Mouse (Mus musculus): ENCODE measurements around the gene Snx29. TPM values are rescaled to one million over a fixed set of nuclear protein-coding genes. Genes with fewer than 3 reads are reported as not detected.
A peak's percentile ranks its signal among the peaks of the same experiment; 100 is the strongest.

The Snx29 gene
- polyA plus RNA-seq, 1 experiment = 9.1 TPM

DNA sequence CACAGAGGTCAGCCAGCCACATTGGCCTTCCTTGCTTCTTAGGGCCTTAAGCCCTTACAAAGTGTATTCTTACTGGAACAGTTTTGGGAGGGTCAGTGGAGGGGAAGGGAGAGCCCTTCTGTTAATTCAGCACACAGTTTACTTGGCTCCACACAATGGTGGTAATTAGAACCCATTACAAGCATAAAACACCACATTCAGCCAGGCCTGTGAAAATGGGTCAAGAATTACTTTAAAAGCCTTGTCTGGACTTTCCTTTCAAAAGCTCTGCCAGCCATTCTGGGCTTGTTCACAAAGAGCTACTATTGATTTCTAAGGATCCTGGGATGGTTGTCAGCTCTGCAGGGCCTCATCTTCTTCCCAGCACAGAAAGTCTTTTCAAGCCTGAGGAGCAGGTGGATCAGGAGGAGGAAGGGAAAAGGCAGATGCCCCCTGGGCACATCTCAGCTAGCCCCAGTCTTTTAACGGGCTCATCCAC lies 303.3 kb downstream of the Snx29 start:
- peak in 1 of 2 experiments; percentile 51 for DNase-seq (ENCODE audit: extremely low spot score in 1 of 2, low spot score in 1 of 2)

DNA sequence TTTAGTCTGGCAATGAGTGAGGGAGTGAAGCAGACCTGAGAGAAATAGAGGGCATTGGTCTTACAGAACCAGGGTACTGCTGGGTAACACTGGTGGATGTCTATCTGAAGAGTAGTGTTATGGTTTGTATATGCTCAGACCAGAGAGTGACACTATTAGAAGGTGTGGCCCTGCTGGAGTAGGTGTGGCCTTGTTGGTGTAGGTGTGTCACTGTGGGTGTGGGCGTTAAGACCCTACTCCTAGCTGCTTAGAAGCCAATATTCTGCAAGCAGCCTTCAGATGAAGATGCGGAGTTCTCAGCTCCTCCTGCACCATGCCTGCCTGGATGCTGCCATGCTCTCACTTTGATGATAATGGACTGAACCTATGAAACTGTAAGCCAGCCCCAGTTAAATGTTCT lies 303.9 kb downstream of the Snx29 start:
- no peak for DNase-seq (ENCODE audit: extremely low spot score in 1 of 2, low spot score in 1 of 2)

DNA sequence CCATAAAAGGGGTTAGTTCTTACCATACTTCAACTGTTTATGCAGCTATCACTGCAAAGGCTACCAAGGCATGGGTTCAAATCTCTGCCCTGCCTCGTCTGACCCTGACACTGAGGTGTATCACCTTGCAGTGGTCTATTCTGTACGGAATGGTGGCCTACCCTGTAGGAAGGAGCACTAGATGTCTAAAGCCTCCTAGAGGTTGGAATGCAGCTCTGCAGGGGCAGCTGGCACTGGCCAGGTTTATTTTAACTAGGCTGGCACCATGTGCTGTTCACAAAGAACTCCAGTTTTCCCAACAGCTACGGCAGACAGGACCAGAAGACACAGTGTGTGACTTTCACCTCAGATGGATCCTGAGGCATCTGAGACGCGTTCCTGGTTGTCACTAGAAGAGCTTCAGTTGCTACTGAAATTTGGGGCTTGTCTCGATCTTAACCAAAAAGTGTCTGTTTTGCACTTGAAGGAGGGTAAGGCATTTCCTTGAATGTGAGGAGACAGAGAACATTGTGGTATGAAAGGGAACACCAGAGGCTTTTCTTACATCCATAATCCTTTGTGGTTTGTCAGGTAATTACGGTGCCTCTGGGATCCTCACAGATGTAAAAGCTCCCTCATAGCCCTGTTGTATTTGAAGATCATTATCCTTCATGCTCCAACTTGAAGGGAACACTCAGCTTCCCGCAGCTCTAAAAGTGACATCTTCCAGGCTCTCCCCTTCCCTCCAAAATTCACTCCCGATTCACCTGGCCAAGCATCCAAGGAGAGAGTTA lies 305.3 kb downstream of the Snx29 start:
- DNase-seq (ENCODE audit: extremely low spot score in 1 of 2, low spot score in 1 of 2) = no peak

DNA sequence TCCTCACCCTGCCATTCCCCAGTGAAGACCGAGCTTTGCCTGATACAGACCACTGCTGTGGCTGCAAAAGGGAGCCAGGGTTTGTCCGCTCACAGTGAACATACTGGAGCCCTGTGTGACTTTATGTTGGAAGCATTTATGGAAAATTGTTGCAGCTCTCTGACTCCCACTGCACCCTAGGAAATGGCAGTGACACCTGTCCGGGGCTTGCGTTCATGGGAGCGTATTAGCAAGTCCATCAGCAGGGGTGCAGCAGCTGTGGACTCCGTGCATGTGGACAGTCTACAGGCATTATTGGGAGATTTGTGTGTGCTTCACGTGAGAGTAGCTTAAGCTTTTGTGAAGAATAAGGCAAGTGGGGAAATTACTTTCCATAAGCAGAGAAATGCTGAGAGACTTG lies 307.0 kb downstream of the Snx29 start:
- no peak for DNase-seq (ENCODE audit: extremely low spot score in 1 of 2, low spot score in 1 of 2)

DNA sequence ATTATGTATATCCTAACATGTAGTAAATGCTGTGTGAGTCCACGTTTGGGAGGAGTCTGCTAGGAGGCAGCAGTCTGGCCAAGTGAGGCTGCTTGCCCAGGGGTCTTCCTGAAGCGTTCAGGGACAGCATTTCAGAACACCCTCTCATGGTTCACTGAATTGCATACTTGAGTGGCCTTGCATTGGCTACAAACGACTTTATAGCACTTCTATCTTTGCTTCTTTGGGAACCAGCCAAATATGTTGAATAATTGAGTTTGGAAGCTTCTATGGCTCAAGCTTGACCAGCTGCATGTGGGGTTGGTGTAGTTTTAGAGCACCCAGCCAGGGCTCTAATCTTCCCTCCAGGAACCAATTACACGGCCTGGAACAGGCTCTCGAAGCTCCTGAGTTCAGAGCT lies 307.8 kb downstream of the Snx29 start:
- no peak for DNase-seq (ENCODE audit: extremely low spot score in 1 of 2, low spot score in 1 of 2)

DNA sequence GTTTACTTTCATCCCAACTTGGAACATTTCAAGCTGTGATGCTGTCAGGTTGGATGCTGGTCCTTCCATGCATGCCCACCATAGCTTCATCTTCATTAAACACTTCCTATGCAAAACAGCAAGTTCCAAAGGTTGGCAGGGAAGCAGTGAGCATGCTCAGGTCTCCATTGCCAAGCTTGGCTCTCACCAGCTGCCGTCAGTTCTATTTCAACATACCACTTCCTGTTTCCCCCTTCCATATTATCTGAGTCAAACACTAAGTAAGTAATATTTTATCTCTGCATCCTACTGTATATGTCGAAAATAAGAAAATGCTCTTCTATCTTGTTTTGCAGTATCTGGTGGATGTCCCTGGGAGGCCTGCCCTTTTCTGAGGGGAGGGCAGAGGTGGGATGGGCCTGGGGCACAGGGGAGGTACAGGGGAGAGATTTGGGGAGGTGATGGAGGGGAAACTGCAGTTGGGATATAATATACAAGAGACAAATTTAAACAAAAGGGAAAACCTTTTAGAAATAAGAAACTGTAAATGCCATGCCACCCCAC lies 309.6 kb downstream of the Snx29 start:
- no peak for DNase-seq (ENCODE audit: extremely low spot score in 1 of 2, low spot score in 1 of 2)

DNA sequence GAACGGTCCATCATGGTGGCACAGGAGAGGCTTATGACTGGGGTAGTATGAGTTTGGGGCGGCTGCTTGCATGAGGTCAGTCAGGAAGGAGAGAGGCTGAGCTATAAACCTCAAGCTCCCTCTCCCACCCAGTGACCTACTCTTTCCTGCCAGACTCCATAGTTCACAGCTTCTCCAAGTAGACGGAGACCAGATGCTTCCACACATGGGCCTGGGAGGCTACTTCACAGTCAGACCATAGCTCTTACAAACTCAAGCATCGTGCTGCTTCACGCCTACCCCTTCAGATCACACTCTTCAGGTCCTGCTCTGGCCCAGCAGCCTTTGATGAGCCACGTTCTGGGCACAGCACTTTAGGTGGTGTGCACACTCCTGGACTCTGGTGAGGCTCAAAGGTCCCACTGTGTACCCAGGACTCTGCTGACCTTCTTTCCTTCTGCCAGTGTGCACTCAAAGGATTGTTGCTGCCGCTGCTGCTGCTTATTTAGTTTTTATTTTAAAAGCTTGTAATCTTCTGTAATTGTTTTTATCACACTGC lies 313.6 kb downstream of the Snx29 start:
- no peak for DNase-seq (ENCODE audit: extremely low spot score in 1 of 2, low spot score in 1 of 2)

DNA sequence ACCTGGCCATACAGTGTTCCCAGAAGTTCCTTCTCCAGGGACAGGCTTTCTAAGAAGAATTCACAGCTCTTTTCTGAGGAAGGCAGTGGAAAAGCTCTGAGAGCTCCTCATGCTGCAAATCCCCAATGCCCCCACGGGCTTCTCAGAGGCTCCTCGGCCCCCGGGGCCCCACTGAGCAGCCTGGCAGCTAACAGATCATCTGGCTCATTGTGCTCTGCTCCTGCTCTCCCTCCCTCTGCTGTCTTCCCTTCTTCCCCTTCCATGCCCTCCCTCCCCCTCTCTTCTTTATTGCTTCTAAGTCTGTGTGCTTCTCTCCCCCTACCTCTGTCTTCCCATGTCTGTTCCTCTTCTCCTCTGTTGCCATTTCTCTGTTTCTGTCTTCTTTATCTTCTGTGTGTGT lies 314.2 kb downstream of the Snx29 start:
- no peak for DNase-seq (ENCODE audit: extremely low spot score in 1 of 2, low spot score in 1 of 2)

DNA sequence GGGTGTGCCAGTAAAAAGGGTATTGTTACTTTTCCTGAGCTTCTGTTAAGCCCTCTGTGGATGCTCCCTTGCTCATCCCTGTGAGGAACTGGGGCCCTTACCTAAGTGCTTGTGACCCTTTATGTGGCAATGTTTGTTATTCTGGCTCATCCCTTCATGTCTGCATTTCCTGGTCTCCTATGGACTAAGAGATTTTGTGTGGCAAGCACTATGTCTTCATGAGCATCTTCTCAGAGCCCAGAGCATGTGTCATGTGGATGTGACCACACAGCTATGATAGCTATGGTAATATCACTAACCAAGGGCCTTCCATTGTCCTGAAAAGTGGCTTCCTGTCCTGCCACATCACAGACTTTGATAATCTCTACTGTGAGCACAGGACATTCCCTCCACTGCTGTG lies 315.1 kb downstream of the Snx29 start:
- no peak for DNase-seq (ENCODE audit: extremely low spot score in 1 of 2, low spot score in 1 of 2)

DNA sequence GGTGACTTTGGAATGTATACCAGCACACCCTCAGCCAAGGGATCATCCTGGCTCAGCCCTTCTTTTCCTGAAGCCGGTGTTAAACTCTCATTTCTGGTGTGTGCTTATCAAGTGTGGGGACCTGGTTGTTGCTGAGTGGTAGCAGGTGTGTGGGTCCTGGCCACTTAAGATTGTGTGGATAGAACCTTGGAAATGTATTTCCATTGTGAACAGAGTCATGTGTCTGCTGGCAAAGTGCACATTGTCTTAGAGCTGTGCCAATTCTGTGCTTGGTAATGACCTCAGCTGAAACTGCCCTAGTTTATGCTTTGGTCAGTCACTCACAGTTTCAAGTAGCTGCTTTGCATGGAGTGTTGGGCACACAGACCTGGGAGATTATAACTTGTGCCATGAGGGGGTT lies 316.0 kb downstream of the Snx29 start:
- no peak for DNase-seq (ENCODE audit: extremely low spot score in 1 of 2, low spot score in 1 of 2)

DNA sequence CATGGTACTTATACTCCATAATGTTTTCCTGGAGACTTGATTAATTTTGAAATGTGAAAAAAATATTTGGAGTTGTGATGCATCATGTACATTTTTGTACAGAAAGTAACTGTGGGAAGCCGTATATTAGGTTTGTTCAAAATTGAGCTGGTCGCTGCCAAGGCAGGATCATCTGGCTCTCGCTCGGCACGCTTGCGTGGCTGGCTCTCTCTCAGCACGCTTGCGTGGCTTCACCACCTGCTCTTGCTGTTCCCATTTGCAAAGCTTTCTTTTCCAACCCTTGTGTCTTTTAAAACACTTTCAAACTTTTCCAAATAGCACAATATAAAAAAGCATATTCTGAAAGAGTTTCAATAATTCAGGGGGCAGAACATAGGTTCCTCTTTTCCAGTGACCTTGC lies 317.2 kb downstream of the Snx29 start:
- peak; percentile 41 to 69 for DNase-seq (ENCODE audit: extremely low spot score in 1 of 2, low spot score in 1 of 2)

DNA sequence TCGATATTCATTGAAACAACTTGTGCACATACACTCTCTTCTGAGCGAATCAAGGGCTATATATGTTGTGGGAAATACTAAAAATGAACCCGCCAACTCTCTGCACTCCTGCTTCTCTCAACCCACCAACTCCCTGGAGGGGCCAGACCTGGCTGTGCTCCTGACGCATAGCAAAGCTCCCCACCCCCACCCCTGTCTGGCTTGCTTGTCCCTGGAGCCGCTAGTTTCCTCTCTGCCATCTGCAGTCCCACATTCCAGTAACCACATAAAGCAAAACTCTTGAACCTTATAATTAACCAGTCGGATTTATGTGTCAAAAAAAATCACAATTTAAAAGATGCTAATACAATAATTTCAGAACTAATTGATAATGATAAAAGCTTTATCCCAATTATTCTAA lies 320.9 kb downstream of the Snx29 start:
- no peak for DNase-seq (ENCODE audit: extremely low spot score in 1 of 2, low spot score in 1 of 2)

DNA sequence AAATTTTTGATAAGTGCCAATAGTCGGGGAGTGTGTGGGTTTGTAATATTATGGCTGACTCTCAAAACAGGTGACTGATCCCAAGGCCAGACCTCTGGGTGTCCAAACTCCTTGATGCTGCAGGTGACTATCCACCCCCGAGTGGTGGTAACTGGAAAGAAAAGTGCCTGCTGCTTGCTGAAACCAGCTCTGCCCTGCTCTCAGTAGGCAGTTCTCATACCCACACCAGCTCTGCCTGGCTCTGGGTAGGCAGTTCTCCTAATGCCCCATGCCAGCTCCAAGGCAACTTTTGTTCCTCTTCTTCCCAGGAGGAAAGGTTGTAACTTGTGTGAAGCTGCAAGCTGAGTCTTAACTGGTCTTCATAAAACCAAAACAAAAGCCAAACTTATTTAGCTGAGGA lies 321.7 kb downstream of the Snx29 start:
- DNase-seq (ENCODE audit: extremely low spot score in 1 of 2, low spot score in 1 of 2) = no peak

DNA sequence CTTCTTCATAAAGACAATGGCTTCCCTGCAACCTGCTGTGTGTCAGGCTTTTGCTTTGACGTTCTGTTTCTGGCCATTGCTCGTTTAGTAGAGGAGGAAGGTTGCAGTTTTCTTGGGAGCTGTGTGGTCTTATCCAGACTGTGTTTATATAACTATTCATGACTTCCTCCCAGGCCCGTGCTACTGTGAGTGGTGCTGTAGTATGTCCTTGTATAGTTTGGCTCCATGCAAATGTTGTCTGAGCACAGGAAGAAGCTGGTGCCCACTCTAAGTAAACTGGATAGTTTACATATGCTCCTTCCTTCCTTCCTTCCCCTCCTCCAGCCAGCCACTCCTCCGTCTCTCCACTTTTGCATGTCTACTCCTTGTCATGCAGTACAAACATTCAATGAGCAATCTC lies 323.0 kb downstream of the Snx29 start:
- no peak for DNase-seq (ENCODE audit: extremely low spot score in 1 of 2, low spot score in 1 of 2)

DNA sequence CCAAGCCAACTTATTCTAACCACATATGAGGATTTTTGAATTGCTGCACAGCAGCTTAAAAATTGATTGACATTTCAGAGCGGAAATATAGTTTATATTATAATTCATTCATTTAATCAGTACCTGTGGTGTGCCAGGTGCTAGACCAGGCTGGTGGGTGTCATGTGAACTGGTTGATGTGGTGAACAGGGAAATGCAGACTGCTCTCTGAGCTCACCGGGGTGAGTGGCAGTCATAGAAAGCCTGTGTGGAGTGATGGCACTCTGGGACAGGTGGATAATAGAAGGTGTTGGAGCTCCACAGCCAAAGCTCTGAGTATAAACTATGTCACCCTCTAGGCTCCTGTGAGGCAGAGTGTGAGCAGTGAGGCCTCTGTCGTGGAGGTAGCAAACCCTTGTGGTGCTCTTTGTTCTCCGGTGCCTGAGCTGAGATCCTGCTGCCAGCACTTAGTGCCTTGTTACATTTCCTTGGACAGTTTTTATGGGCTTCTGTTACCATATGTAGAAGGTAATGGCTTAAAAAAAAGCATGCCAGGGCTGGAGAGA lies 324.1 kb downstream of the Snx29 start:
- no peak for DNase-seq (ENCODE audit: extremely low spot score in 1 of 2, low spot score in 1 of 2)

DNA sequence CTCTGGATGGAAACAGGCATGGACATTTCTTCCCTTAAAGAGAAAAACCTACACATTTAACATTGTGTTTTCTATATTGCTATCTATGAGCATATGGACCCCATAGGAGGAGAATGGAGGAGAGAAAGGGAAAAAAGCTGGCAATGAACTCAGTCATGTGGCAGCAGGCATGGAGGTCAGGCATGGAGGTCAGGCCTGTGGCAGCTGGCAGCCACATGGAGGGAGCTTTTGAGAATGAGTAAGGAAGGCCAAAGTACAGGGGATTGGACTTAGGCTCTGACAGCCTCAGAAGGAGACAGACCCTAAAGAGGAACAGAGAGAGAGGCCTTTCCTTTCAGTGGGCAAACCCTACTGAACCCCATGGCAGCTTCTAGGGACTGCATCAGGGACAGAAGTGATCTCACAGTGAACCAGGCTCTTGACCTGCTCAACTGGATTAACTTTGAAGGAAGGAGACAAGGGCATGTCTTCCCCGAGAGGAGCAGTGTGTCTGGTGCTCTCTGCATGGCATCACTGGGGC lies 325.5 kb downstream of the Snx29 start:
- DNase-seq (ENCODE audit: extremely low spot score in 1 of 2, low spot score in 1 of 2) = no peak

DNA sequence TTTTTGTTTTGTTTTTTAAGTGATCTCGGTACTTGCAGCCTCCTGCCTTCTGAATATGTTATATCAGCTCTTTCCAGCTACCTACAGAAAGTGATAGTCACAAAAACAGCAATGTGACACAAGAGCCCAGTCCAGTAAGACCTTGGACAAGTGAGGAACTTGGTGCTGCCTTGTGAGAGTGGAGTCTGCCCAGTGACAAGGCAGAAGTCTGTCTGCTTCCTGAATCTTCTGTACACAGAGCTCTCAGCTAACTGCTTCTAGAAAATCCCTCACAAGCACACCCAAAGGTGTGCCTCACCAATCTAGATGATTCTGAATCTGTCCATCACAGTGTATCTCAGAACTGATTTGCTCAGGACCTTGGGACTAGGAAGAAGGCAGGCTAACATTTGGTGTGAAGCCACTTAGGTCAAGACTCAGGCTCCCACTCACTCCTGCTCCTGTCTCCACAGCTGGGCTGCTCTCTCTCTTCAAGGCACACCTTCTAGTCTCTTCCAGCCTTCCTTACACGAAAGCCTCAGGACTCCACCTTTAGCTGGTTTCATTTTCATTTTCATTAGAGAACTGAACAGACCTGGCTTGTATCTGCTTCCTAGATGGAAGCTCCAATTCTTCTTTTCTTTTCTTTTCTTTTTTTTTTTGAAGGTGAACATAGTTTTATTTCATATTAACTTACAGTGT lies 330.1 kb downstream of the Snx29 start:
- no peak for DNase-seq (ENCODE audit: extremely low spot score in 1 of 2, low spot score in 1 of 2)

DNA sequence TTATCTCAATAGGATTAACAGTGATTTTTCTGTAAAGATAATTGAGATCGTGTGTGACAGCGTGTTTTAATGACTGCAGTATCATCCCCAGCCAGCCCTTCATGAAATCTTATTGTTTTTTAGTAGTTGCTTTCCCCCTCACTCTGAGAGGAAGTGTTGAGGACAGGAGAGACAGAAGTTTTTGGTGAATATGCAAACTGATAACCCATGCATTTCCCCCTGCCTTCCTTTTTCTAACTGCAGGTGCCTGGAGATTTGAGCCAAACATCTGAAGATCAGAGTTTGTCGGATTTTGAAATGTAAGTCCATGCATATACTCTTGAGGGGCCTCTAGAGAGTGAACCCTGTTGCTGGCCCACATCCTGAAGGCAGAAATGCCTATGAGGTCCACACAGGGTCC lies 333.2 kb downstream of the Snx29 start:
- DNase-seq (ENCODE audit: extremely low spot score in 1 of 2, low spot score in 1 of 2) = no peak

DNA sequence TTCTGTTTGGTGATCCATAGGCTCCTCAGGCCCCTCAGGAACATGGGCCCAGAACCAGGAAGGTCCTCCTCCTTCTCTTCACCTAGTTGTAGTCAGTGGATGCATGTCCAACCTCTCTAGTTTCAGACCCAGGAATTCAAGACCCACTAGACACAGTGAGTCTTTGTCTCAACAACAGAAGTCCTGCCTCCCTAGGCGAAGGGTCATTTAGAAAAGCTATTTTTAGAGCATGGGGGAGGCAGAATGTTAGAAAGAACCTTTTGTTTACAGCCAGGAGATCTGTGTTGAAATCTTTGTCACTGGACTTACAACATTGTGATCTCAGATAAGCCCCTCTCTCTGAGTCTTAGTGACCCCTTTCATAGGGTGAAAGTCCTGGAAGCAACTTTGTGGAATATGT lies 334.4 kb downstream of the Snx29 start:
- no peak for DNase-seq (ENCODE audit: extremely low spot score in 1 of 2, low spot score in 1 of 2)

DNA sequence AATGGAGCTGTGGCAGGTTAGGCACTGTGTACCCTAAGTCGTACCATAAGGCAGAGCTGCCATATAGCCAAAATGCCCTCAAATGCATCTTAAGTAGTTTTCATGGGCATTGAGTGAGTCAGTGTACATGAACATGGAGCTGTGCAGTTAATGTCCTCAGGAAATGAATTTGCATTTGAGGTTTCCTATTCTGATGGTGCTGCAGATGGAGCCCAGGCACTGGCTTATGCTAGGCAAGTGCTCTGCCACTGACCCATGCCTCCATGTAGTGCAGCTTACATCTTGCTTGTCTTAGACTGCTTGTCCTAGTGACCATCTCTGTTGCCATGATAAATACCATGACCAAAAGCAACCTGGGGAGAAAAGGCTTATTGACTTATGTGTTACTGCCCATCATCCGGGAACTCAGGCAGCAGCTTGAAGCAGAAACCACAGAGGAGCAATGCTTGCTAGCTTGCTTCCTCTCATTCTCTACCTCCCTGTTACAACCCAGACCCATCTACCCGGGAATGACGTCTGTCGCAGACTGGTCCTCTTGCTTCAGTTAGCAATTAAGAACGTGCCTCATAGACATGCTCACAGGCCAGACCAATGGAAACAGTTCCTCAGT lies 336.5 kb downstream of the Snx29 start:
- DNase-seq (ENCODE audit: extremely low spot score in 1 of 2, low spot score in 1 of 2) = no peak

Measured in frontal cortex, adult 2 months (tissue).